Mouse (Mus musculus) CD4-positive naive resting alpha-beta T cell, adult 76 days (primary cell): ENCODE results near the gene Foxb2. TPM values are rescaled to one million over a fixed set of nuclear protein-coding genes. Genes with fewer than 3 reads are reported as not detected.

Experiments
- total RNA-seq: library from RNA; stranded (reverse); gene quantifications from one replicate; pipeline ENCODE4 v1.2.4, GENCODE M21; 2023

The Foxb2 gene
- not detected for total RNA-seq

GRCm38 (mm10) chr19:16873221-16873861, at the start of gene Foxb2:
Gene Foxb2 (minus strand): TSS chr19:16873805.

Other genes with a start within 250 kb of the Foxb2 start
- 88.6 TPM for gene Vps13a, start 92.9 kb downstream of the Foxb2 start, total RNA-seq
- not detected for gene Prune2, start 82.3 kb upstream of the Foxb2 start, total RNA-seq